Mouse (Mus musculus) spleen, adult 2 months (tissue): Measurements from ENCODE around the gene Utp20.

Experiments
- CTCF ChIP-seq: fragments of 200-500 bp; IDR thresholded peaks from 2 replicates; pipeline ENCODE4 v1.5.1; 2011; ENCODE audit warnings: mild to moderate bottlenecking, inconsistent platforms; ENCODE audit not compliant: insufficient read depth, insufficient read length, insufficient replicate concordance; ENCODE audit errors: extremely low read depth
- POLR2A ChIP-seq: fragments of 200-500 bp; IDR thresholded peaks from 2 replicates; pipeline ENCODE4 v1.6.1; 2011; ENCODE audit warnings: low read depth, low read length, inconsistent platforms

DNA sequence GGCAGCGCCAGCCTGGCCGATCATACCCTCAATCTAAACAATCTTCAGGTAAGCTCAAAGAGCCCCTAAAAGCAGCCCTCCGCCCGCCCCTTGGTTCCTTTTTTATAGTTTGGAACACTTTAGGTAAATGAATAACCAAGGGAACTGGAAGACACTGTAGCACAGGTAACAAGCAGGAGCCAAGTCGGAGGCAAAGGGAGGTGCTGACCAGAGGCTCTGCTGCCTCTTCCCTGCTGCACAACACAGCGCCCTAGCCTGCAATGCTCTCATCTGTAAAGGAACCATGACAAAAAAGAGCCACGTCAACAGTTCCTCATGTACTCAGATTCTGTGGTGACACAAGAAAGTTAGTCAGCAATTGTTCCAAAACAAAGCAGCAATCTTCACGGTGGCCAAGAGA, 32.0 kb downstream of the Utp20 start:
- TF ChIP-seq POLR2A (no peak), CTCF (no peak)
